Mouse (Mus musculus) embryo, embryonic 11 days (tissue): ENCODE measurements around the gene Aldh18a1.
"Not testable (repeated sequence)": the region's sequence is repeated elsewhere in the genome, so short reads cannot be mapped to it uniquely, and the experiment has no call there.

ENCODE experiments used
- DNase-seq: peaks from one replicate; pipeline ENCODE4 v3.0.0-alpha.2; 2015

Aldh18a1 gene

DNA sequence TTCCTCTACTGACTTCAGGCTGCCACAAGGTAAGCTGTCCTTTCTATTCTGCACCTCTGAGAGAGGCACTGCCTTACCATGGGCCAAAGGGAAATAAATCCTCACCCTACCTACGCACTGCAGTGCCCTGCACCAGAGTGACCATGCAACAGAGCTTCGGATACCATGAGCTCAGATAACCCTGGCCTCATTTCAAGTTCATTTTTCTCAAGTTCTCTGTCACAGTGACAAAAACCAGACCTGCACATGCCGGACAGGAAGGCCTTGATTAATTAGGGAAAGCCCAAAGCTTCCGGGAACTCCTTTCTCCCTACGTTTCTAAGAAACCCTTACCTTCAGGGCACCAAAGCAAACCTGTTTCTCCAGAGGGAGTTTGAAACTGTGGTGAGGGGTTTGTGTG, 6.6 kb downstream of the Aldh18a1 start:
- DNase-seq, result no peak

DNA sequence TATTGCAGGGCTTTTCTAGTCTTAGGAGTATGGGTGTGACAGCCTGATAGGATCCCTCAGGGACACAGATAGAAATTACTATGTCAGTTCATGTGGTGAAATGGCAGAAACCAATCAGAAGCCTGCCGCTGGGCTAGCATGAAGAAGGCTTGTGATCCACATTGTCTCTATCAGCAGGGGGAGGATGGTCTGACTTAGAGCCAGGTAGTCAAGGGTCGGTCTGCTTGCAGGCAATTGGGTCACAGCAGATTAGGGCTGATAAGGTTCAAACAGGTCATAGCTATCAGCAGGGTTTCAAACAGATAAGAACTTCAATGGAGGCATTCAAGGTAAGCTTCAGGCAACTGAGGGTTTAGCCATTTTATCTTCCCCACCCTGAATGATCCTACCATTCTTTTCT, 7.4 kb downstream of the Aldh18a1 start:
- DNase-seq, result no peak

DNA sequence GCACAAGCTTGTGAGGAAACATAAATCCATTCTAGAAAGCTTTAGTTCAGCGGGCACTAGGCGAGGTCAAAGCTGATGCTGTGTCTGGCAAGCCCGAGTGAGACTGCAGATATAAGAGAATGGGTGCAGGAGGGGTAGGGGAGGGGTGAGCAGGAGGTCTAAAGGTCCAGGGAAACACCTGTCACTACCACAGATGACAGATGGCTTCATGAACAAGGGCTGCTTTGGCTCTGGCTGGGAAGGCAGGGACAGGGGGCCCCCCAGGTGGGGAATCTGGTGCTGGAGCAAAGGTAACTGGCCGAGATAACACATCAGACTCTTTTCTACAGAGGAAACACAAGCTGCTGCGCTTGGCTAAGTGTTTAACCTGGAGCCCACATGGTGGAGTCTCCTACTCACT, 12.8 kb downstream of the Aldh18a1 start:
- no peak for DNase-seq

DNA sequence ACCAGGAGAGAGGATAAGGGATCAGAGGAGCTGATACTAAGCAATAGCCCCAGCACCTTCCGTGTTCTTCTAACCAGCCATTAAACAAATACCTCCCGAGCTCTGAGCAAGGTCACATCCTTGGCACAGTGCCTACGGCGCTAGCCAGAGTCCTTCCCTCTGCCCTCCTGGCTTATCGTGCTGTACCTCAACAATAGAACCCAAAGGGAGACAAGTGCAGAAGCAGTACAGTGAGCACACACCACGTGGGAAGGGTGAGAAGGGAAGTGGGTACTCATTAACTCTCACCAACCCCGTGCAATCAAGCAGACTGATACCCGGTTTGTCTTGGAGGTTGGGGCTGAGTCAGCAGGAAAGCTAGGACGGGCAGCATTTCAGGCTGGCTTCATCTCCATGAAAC, 17.5 kb downstream of the Aldh18a1 start:
- DNase-seq, result no peak

DNA sequence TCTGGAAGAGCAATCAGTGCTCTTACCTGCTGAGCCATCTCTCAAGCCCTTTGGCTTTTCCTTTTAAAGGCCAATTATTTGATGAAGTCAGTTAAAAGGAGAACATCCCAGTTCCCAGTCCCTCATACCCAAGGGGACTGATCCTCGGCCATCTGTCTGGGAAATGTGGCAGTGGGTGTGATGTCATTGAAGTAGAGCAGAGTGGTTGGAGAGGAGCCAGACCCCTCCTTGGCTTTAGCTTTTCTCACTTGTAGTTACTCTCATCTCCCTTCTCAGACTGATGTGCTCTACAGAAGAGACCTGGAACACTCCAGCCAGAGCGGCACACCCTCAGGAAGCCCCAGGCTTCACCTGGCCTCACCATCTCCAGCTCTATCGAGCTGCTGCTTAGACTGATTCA, 20.6 kb downstream of the Aldh18a1 start:
- DNase-seq, result no peak

DNA sequence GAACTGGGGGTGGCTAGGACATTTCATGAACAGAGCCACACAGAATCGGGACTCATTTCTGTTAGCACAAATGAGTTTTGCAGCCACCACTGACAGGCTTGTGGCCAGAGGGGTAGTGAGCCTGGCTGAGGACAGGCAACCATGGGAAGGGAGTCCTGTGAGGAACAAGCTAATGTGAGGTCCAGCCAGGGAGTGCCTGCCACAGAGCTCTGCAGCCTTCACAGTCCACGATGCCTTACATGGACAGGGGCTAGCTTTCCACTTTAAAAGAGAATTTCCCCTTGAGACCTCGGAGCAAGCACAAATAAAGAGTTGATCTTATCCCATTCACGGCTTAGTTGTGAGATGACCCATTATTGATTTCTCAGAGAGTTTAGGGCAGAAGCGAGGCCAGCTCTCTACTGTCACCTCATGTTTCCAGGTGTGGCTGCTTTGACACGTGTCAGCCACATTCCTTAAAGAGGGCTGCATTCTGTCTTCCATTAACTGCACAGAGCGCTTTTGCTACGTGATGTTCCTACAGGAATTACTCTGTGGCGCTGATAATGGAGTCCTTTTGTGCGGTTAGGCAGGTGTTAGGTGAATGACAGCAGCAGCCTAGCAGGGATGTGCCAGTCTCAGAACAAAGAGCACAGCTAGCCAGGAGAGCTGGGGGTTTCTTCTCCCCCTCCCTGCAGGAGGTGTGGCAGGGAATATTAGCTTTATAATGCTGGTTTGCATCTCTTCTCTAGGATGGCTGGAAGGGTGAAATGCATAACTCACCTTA, 24.2 kb downstream of the Aldh18a1 start:
- DNase-seq, result no peak

DNA sequence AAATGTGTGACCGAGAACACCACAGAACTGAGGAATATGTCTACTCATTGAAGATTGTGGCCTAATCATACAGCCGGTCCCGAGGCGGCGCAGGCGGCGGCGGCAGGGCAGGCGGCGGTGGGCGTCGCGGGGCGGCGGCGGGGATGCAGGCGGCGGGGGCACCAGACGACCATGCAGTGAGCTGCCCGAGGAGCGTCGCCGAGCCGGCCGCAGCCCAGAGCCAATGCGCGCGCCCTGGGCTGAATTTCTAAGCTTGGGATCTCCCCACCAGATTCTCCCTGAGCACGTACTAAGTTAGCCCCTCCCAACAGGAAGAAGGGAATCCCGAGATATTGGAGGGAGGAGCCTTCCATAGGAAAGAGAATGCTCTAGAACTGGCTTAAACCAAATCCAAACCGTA, 26.7 kb downstream of the Aldh18a1 start:
- DNase-seq, result not testable (repeated sequence)

DNA sequence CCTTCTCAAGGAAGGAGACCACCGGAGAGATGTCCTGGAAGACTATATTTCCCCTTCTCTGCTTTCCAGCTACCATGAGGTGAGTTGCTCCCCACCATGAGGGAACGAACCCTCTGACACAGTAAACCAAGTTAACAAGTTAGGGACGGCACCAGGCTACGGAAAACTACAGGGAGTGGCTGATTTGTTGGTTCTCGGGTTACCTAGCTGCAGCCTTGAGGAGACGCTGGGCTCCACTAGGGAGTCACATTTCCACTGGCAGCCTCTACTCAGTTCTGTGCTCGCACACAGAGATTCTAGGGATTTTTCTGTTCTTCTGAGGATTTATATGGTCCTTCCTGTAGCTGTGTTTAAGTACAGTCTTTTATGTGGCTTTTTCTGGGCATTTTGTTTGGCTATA, 32.2 kb downstream of the Aldh18a1 start:
- DNase-seq, result no peak

DNA sequence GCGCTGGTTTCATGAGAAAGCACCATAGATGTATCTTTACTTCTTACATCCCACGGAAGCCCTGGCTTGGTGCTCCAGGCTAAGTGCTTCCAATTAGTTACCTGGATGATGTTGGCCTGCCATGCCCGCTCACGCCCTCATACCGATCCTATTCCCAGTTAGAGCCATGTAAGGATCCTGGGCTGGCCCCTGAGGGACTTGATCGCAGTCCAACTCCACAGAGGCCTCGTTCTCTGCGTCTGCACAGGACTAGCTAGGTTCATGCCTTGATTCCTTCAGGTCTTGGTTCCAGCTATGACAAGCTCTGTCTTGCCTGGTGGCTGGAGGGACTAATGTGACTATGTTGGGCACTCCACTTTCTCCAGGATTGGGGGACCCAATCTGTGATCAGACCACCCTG, 33.1 kb downstream of the Aldh18a1 start:
- DNase-seq, result no peak

DNA sequence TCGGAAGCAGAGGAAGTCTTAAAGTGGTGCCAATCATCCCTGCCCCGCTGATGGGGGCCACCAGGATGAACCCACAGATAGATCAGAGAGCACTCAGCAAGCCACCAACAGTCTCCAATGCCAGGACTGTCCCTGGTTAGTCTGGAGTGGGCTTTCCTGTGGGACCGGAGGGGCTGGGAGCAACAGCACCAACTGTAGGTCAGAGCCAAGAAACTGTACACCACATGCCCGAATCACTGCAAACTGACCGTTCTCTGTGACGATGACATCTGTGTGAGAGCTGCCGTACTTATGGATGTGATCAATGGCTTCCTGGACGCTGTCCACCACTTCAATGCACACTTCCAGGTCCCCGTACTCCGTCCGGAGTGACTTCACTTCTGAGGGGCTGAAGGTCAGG, 33.9 kb downstream of the Aldh18a1 start:
- DNase-seq, result no peak

DNA sequence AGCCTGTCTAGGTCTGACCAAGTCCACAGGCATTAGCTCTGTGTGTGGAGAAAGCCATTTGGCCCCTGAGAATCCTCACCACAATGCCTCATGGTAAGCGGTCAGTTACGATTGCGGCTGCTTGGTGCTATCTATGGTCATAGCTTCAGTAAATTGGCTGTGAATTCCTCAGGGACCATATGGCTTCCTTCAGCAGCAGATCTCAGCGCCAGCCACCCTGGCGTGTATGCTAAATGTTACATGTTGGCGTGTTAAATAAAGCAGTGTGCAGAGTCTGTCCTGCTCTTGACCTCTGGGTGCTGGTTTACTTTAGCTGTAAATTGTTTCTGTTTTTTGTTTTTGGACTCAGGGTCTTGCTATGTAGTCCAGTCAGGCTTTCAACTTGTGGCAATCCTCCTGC, 34.4 kb downstream of the Aldh18a1 start:
- DNase-seq, result no peak

DNA sequence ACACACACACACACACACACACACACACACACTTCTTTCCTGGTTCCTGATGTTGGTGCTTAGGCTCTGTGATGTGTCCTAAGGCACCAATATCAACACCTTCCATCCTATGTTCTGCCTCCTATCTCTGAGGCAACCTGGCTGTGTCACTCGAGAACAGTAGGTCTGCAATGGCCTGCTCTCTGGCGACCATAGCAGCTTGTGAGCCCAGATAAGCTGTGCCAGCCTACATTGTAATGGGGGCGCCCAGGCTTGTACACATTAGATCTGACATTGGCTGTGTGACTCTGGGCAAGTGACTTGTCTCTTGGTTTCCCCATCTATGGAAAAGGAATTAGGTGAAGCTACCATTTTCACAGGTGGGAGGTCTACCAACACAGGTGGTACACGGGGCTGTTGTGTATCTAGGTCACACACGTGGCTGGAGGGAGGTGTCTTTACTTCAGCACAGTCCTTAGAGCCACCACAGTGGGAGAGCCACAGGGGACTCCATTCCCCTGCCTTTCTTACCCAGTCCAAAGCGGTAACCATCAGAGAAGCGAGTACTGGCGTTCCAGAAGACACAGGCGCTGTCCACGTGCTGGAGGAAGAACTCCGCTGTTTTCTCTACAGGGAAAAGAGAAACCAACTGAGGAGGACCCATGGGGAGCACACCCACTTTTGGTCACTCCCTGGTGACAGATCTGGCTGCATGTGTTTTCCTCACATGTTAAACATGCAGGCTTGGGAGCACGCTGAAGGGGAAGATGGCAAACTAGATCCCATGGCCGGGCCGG, 35.1 kb downstream of the Aldh18a1 start:
- DNase-seq, result no peak

DNA sequence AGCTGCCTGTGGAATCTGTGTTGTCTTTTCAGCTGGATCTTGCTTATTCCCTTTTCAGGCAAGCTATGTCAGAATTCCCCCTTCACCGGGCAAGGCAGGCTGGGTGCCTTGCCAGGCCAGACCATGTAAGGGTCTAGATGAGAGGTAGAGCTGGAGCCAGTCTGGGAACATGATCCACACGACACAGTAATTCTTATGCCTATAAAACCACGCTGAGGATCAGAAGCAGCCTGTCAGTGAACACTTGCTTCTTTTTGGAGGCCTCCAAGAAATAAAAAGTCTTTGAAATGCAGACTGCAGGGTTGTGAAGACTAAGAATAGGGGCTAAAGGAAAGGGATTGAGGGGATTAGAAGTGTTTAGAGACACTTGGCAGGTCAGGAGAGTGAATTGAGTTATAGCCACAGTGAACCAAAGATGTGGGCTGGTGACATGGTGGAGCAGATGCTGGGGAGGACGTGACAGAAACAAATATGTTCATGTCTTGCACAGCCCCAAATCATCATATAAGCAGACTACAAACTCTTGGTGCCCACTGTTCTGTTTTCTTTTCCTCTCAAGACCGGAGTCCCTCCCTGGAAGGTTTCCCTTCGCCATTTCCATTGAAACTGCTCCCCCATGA, 38.6 kb downstream of the Aldh18a1 start:
- no peak for DNase-seq

DNA sequence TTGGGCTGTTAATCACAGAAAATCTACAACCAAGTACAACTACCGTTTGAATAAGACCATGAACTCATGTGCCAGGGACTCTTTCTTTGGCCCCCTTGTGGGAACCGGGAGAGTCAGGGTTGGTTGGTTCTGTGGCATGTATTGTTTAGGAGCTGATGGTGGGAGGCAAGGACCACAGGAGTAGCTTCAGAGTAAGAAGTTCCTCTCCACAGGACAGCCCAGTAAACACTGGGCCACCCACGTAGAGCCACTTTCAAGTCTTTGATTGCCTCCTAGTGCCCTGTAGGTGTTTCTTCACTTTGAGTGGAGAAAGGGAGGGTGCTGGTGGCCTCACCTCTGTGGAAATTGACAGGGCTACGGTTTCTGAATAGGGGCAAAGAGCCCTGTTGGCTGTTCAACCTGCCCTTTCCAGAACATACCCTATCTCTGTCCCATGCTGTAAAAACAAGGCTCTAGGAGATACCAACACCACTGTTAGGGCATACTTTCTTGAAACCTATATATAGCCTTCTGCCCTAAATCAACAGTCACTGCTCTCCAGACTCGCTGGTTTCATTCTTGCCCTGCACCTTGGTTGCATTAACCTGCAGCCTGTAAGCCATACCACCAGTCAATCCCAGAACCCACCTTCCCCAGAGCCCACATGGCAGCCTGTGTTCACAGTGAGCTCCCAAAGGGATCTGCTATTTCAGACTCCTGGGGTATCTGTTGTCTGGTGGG, 39.3 kb downstream of the Aldh18a1 start:
- peak; percentile 29 for DNase-seq

DNA sequence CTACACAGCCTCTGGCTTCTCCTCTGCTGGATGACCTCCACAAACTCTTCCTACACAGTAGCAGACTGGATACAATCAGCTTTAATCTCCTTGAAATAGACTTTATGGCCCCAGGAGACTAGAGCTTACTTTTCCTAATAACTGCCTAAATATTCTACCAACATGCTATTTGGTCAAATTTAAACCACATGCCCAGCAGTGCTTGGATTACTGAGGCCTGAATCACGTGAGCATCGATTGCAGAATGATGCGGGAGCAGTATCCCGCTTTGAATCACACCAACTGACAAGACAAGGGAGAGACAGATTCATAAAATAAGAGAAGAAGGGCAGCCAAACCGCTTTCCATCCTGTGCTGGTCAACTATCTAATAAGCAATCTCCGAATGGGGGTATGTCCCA, 39.9 kb downstream of the Aldh18a1 start:
- no peak for DNase-seq

DNA sequence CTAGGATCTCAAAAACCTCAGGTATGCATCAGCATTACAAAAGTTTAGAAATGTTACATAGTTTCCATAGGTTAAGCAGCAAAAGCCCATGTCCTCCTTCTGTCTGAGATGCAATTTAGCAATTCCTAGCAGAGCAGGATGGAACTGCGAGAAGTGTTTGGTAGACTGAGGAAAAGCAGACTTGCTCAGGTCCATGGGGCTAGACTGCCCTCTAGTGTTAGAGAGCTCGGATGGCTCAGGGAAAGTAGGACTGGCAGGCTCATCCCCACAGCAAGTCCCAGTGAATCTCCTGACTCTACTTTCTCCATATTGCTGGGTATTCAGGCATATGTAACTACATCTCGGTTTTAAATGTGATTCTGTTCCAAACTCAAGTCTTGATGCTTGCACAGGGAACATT, 43.4 kb downstream of the Aldh18a1 start:
- peak; percentile 81 for DNase-seq

DNA sequence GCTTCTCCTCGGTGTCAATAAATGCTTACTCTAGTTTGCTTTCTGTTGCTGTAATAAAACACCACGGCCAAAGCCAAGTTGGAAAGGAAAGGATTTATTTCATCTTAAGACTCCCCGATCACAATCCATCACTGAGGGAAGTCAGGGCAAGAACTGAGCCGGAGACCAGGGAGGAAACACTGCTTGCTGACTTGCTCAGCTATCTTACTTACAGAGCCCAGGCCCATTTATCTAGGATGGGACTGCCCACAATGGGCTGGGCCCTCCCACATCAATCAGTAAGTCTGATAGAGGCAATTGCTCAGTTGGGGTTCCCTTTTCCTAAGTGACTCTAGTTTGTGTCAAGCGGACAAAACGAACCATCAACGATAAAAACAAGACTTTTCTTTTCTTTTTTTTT, 45.5 kb downstream of the Aldh18a1 start:
- DNase-seq, result no peak

DNA sequence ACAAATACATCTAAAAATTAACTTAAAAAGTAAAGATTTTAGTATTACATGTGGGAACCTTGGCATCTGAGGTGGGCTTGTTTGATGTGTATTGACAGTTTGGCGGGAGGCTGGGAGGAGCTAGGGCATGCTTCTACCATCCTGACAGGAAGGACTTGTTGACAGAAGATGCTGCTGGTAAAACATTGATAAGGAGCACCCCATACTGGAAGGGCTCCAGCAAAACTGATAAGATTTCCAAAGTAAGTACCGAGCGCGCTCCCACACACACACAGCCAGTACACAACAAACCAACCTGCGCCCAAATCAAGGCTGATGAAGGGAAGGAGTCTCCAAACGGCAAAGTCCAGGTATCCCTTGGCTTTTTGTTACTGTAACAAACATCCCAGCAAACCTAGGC, 51.7 kb downstream of the Aldh18a1 start:
- no peak for DNase-seq

DNA sequence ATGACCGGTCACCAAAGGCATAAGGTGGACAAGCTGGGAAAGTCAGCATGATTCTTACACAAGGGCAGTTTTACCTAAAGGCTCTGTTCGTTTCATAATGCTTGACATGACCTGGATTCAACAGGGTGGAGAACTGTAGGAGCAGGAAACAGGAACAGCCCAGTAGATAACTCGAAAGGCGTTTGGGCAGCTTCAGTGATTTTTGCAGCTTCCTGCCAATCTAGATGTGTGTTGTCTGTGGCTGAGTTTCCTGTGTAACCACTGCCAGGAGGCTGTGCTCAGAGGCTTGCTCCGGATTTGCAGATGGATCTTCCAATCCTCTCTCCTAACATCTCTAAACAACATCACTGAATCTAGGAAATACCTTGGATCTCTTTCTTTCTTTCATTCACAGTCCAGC, 55.7 kb downstream of the Aldh18a1 start:
- DNase-seq, result no peak

DNA sequence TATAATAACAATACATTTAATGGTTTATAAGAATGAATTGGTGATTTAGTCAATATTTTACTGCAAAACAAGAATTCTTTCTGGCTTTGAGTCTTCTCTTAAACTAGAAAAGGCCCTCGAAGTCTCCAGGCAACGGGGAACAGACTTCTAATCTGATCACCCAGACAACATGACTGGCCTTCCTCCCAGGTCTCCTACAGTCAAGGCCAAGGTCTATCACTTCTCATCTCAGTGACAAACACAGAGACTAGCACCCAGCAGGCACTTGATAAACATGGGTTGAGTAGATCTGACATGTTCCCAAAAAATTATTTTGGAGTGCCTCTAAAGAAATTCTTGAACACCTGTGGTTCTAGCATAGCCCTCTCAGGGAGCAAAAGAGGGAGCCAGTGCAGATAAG, 57.9 kb downstream of the Aldh18a1 start:
- no peak for DNase-seq

DNA sequence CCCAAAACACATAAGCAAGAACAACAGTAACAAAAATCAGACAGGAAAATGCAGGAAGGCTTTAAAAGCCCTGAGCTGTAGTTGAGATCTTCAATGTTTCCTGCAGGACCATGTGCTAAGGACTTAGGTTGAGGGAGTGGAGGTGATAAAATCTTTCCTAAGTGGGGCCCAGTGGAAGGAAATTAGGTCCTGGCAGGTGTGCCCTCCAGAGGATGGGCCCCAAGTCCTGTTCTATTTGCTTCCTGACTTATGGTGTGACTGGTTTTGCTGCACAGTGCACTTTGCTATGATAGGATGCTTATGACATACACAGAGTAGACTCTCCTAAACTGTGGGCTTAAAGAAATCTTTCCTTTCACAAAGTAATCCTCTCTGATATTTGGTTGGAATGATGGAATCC, 60.0 kb downstream of the Aldh18a1 start:
- DNase-seq, result no peak

DNA sequence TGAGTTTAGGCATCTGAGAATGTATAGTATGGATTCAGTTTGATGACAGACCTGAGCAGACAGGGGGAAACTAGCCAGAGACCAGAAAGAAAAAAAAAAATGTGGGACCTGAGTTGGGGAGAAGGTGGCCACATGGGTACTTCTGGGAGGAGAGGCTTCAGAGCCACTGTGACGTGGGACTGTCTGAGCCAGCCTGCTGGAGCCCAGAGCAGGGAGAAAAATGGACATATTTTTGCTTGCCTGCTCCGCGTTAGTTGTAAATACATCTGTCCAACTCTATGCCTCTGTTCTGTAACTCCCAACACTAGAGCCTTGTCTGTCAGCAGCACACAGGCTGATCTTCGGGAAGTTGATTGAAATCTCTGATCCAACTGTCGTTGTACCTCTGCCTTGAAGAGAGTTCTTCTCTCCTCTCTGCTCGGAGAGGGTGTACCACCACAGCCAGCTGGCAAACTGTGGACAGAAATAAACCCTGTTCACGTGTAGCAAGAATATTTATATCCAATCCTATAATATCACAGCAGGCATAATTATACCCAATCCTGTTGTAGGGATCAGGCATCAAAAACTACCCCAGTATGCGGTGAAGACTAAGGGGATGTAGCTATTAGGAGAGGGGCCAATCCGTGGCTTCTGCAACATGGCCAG, 61.8 kb downstream of the Aldh18a1 start:
- no peak for DNase-seq

DNA sequence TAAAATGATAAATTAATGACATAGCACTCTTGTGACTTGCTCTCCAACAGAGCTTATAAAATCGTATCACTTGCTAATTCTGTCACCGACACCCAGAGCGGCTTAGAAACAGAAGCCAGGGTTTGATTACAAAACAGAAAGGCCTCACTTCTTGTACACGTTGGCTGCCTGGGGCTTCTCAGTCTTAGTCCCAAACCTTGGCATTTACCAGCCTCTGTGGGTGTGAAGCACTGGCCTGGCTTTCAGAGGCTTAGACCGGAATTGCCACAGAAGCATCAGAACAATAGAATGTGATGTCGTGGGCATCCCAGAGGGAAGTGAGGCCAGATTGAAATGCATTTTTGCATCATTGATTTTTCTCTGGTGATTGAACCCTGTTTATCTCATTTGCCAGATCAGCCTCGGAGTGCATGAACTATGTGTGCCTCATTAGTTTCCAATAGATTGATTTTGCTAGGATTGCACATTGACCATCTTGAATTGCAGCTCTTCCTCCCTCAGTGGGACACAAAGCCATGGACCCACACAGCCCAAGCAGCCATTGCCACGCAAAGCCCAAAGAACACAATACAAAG, 64.7 kb downstream of the Aldh18a1 start:
- DNase-seq, result no peak
